Mouse (Mus musculus) myocyte (in vitro differentiated cells): Measurements from ENCODE around the gene Eln.

ENCODE experiments used
- CEBPB ChIP-seq: IDR thresholded peaks from 2 replicates; pipeline ENCODE4 v1.6.1; 2011; ENCODE audit warnings: mild to moderate bottlenecking, moderate library complexity; ENCODE audit not compliant: poor library complexity, insufficient read depth, severe bottlenecking
- E2F4 ChIP-seq: IDR thresholded peaks from one replicate; pipeline ENCODE4 v1.6.1; 2011; ENCODE audit warnings: mild to moderate bottlenecking, control low read depth, moderate library complexity; ENCODE audit not compliant: insufficient read depth
- MAX ChIP-seq: IDR thresholded peaks from one replicate; pipeline ENCODE4 v1.6.1; 2011; ENCODE audit warnings: low read depth, mild to moderate bottlenecking, control low read depth
- MYOD1 ChIP-seq, 3 experiments: IDR thresholded peaks; one replicate each; pipeline ENCODE4 v1.6.1; 2011; ENCODE audit warnings: control low read depth in 2 of 3, low read depth in 2 of 3, mild to moderate bottlenecking in 2 of 3, moderate library complexity in 1 of 3; ENCODE audit not compliant: insufficient read length in 2 of 3, control insufficient read depth in 1 of 3
- MYOG ChIP-seq, 3 experiments: IDR thresholded peaks; one replicate each; pipeline ENCODE4 v1.6.1; 2011; ENCODE audit warnings: control low read depth in 2 of 3, low read depth in 2 of 3, mild to moderate bottlenecking in 2 of 3; ENCODE audit not compliant: insufficient read length in 2 of 3, control insufficient read depth in 1 of 3, insufficient read depth in 1 of 3
- POLR2A ChIP-seq: IDR thresholded peaks from one replicate; pipeline ENCODE4 v1.6.1; 2011; ENCODE audit warnings: low read depth, mild to moderate bottlenecking, control low read depth, moderate library complexity; ENCODE audit not compliant: insufficient read length
- POLR2AphosphoS2 ChIP-seq: IDR thresholded peaks from one replicate; pipeline ENCODE4 v1.6.1; 2011; ENCODE audit warnings: low read depth, control low read depth; ENCODE audit not compliant: insufficient read length
- REST ChIP-seq: IDR thresholded peaks from one replicate; pipeline ENCODE4 v1.6.1; 2011; ENCODE audit warnings: mild to moderate bottlenecking, control low read depth, moderate library complexity; ENCODE audit not compliant: insufficient read depth, insufficient read length
- SRF ChIP-seq: IDR thresholded peaks from one replicate; pipeline ENCODE4 v1.6.1; 2011; ENCODE audit warnings: low read depth; ENCODE audit not compliant: control insufficient read depth, insufficient read length
- TCF12 ChIP-seq: IDR thresholded peaks from one replicate; pipeline ENCODE4 v1.6.1; 2011; ENCODE audit warnings: mild to moderate bottlenecking, control low read depth; ENCODE audit not compliant: poor library complexity, insufficient read depth, severe bottlenecking
- USF1 ChIP-seq: IDR thresholded peaks from one replicate; pipeline ENCODE4 v1.6.1; 2011; ENCODE audit warnings: low read depth, mild to moderate bottlenecking, control low read depth, moderate library complexity

- TF ChIP-seq USF1 = no peak
- no peak for TF ChIP-seq MAX
- TF ChIP-seq REST = no peak
- no peak for TF ChIP-seq TCF12
- TF ChIP-seq POLR2A = no peak
- TF ChIP-seq MYOG (IDR thresholded peaks at IDR 0.05; ENCODE audit: control insufficient read depth in 1 of 3, insufficient read depth in 1 of 3, insufficient read length in 2 of 3, low read depth in 2 of 3) = no peak
- no peak for TF ChIP-seq MYOD1 (IDR thresholded peaks at IDR 0.05; ENCODE audit: control insufficient read depth in 1 of 3, insufficient read length in 2 of 3, low read depth in 2 of 3)
- no peak for TF ChIP-seq POLR2AphosphoS2
- TF ChIP-seq E2F4 = no peak
- no peak for TF ChIP-seq CEBPB
- no peak for TF ChIP-seq SRF
These were observed 20.0 kb downstream of the Eln start for GRCm38 (mm10) chr5:134727001-134727639.
